Mouse (Mus musculus): Measurements from ENCODE around the gene Denr. TPM values are rescaled to one million over a fixed set of nuclear protein-coding genes. Genes with fewer than 3 reads are reported as not detected.

The Denr gene
- total RNA-seq, 1 experiment, result 78.2 TPM

DNA sequence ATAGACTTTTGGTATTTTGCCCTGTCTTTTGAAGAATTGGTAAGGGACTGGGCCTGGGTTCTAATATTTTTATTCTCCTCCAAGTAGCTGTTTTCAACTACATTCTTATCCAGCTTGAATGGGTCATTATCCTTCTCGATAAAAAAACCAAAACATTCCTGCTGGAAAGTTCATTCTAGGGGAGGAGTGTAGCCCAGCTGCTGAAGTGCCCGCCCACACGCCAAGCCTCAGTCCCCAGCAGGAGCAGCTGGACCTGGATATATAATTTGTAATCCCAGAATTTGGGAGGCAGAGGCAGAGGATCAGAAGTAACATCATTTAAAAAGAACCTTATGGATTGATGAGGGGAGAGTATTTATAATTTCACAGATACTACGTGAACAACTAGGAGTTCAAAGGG, 39.6 kb downstream of the Denr start:
- Histone ChIP-seq H3K27ac (ENCODE audit: insufficient read depth, low read depth, low read length, poor library complexity, severe bottlenecking) (no peak overlapping the region), H3K4me3 (ENCODE audit: insufficient read depth in 1 of 2, low read depth in 1 of 2, low read length in 2 of 2, poor library complexity in 1 of 2, severe bottlenecking in 1 of 2) (no peak overlapping the region), H3K9me3 (ENCODE audit: control insufficient read depth, insufficient read depth, low read depth, low read length) (0 out of 2 replicates have a peak, but pooled peaks cover 3% of the 10 kb centered on the region), H3K4me1 (ENCODE audit: control insufficient read depth in 2 of 2, insufficient read depth in 2 of 2, low read length in 2 of 2, poor library complexity in 1 of 2) (no peaks in the 10 kb centered on the region), H3K36me3 (ENCODE audit: control insufficient read depth, insufficient read depth, low read length, poor library complexity, severe bottlenecking) (no peaks in the 10 kb centered on the region), H3K9ac (ENCODE audit: insufficient read depth, low read depth, low read length, poor library complexity, severe bottlenecking) (no peak overlapping the region)
- in situ Hi-C loops (cut with MboI; ENCODE audit: low sequenced_read_pairs in 2 of 2, unreplicated experiment in 2 of 2), result no loop called here
- TF ChIP-seq ZNF384 (IDR thresholded peaks at IDR 0.05; ENCODE audit: low read depth, low read length) (no peak), MAFK (IDR thresholded peaks at IDR 0.05; ENCODE audit: insufficient read depth, low read depth, low read length) (no peak), CHD2 (IDR thresholded peaks at IDR 0.05; ENCODE audit: low read depth, low read length) (no peak), HCFC1 (IDR thresholded peaks at IDR 0.05; ENCODE audit: borderline replicate concordance, insufficient read depth, low read length) (no peak), ZC3H11A (IDR thresholded peaks at IDR 0.05; ENCODE audit: borderline replicate concordance, low read depth, low read length) (no peak)
- no peak for DNase-seq (ENCODE audit: low read depth, low spot score)

DNA sequence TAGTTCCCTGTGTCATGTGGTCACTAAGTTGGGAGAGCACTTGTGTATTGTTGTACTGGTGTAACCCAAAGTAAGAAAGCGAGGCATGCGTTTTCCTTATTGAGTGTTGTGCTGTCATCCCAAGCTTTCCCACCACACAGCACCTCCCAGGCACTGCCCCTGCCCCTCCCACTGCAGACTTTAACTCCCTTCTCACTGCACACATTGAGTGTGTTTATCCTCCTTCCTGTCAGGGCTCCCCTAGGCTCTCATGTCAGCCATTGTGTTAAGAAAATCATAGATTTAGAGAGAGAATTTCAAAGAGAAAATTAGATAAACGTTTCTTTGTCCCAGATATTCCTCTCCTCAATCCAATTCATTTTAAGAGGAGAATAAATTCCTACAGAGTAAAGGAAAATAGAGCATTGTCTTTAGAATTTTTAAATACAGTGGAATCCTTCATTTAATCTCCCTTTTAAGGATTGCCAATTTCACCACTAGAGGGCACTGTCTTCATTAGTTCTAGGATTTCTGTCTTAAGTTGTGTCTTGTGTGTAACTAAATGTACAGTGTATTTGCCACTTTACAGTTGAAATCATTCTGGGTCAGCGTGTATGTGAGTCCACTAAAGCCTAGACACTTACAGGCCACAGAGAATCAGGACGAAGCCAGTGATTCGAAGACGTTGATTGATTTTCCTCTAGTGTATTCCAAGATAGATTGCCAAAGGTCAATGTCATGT, 40.2 kb downstream of the Denr start:
- H3K27ac ChIP-seq (ENCODE audit: insufficient read depth, low read depth, low read length, poor library complexity, severe bottlenecking), result no peak overlapping the region
- no peak for DNase-seq (ENCODE audit: low read depth, low spot score)
- in situ Hi-C loops (cut with MboI; ENCODE audit: low sequenced_read_pairs in 2 of 2, unreplicated experiment in 2 of 2), result no loop called here

DNA sequence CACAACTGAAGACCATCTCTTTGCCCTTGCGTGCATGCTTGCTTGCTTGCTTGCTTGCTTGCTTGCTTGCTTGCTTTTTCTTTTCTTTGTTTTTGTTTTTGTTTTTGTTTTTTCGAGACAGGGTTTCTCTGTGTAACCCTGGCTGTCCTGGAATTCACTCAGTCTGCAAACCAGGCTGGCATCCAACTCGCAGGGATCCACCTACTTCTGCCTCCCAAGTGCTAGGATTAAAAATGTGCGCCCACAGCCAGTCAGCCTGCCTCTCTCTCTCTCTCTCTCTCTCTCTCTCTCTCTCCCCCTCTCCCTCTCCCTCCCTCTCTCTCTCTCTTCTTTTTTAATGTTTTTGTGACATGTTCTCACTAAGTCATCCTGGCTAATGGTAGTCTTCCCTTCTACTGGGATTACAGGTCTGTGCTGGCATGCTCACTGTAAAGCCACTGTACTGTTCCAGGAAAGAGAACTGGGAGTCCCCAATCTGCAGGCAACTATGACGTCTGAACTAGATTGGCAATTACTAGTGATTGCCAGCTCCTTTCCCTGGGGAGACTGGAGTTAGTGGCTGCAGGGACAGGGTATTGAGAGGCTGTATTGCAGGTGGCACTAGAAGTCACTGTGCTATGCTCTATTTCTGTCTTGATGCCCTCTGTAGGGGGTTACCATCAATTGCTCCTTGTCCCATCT, 45.5 kb downstream of the Denr start:
- no peak for TF ChIP-seq MAFK (IDR thresholded peaks at IDR 0.05; ENCODE audit: insufficient read depth, low read depth, low read length)
- no peak for TF ChIP-seq ZNF384 (IDR thresholded peaks at IDR 0.05; ENCODE audit: low read depth, low read length)
- no peak for DNase-seq (ENCODE audit: low read depth, low spot score)
- H3K9ac ChIP-seq (ENCODE audit: insufficient read depth, low read depth, low read length, poor library complexity, severe bottlenecking), result no peak overlapping the region
- H3K4me3 ChIP-seq (ENCODE audit: insufficient read depth in 1 of 2, low read depth in 1 of 2, low read length in 2 of 2, poor library complexity in 1 of 2, severe bottlenecking in 1 of 2), result no peak overlapping the region
- H3K4me1 ChIP-seq (ENCODE audit: control insufficient read depth in 2 of 2, insufficient read depth in 2 of 2, low read length in 2 of 2, poor library complexity in 1 of 2), result no peaks in the 10 kb centered on the region
- H3K9me3 ChIP-seq (ENCODE audit: control insufficient read depth, insufficient read depth, low read depth, low read length), result no peaks in the 10 kb centered on the region
- no peaks in the 10 kb centered on the region for H3K36me3 ChIP-seq (ENCODE audit: control insufficient read depth, insufficient read depth, low read length, poor library complexity, severe bottlenecking)
- in situ Hi-C loops (cut with MboI; ENCODE audit: low sequenced_read_pairs in 2 of 2, unreplicated experiment in 2 of 2), result no loop called here
- H3K27ac ChIP-seq (ENCODE audit: insufficient read depth, low read depth, low read length, poor library complexity, severe bottlenecking), result no peak overlapping the region

More for the DNA sequence above, 40.2 kb downstream of the Denr start:
- H3K9me3 ChIP-seq (ENCODE audit: control insufficient read depth, insufficient read depth, low read depth, low read length), result 0 out of 2 replicates have a peak, but pooled peaks cover 3% of the 10 kb centered on the region
- H3K4me1 ChIP-seq (ENCODE audit: control insufficient read depth in 2 of 2, insufficient read depth in 2 of 2, low read length in 2 of 2, poor library complexity in 1 of 2), result no peaks in the 10 kb centered on the region
- H3K4me3 ChIP-seq (ENCODE audit: insufficient read depth in 1 of 2, low read depth in 1 of 2, low read length in 2 of 2, poor library complexity in 1 of 2, severe bottlenecking in 1 of 2), result no peak overlapping the region
- H3K9ac ChIP-seq (ENCODE audit: insufficient read depth, low read depth, low read length, poor library complexity, severe bottlenecking), result no peak overlapping the region
- TF ChIP-seq CHD2 (IDR thresholded peaks at IDR 0.05; ENCODE audit: low read depth, low read length), result no peak
- TF ChIP-seq ZC3H11A (IDR thresholded peaks at IDR 0.05; ENCODE audit: borderline replicate concordance, low read depth, low read length), result no peak
- H3K36me3 ChIP-seq (ENCODE audit: control insufficient read depth, insufficient read depth, low read length, poor library complexity, severe bottlenecking), result no peaks in the 10 kb centered on the region

DNA sequence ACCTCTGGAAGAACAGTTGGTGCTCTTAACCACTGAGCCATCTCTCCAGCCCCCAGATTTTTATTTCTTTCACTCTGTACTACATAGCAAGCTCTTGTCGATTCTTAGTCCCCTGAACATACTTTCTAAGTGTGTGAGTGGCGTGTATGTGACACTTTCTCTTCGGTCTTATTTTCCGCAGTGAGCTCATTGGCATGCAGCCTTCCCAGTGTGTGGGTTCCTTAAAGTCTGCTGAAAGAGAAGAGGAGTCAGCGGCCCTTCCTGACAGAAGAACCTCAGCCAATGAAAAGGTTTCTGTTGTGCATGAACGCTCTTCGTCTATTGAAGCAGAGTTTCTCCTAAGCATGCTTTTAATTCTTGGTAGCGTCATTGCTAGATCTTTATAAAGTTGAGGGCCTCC, 50.2 kb downstream of the Denr start:
- Histone ChIP-seq H3K27ac (ENCODE audit: insufficient read depth, low read depth, low read length, poor library complexity, severe bottlenecking) (no peak overlapping the region), H3K4me3 (ENCODE audit: insufficient read depth in 1 of 2, low read depth in 1 of 2, low read length in 2 of 2, poor library complexity in 1 of 2, severe bottlenecking in 1 of 2) (no peak overlapping the region), H3K4me1 (ENCODE audit: control insufficient read depth in 2 of 2, insufficient read depth in 2 of 2, low read length in 2 of 2, poor library complexity in 1 of 2) (peaks cover 0 to 4% of the 10 kb centered on the region in 2 experiments; a peak in 1 of 4 replicates), H3K36me3 (ENCODE audit: control insufficient read depth, insufficient read depth, low read length, poor library complexity, severe bottlenecking) (no peaks in the 10 kb centered on the region), H3K9me3 (ENCODE audit: control insufficient read depth, insufficient read depth, low read depth, low read length) (no peaks in the 10 kb centered on the region), H3K9ac (ENCODE audit: insufficient read depth, low read depth, low read length, poor library complexity, severe bottlenecking) (no peak overlapping the region)
- DNase-seq (ENCODE audit: low read depth, low spot score), result no peak
- in situ Hi-C loops (cut with MboI; ENCODE audit: low sequenced_read_pairs in 2 of 2, unreplicated experiment in 2 of 2), result no loop called here
- TF ChIP-seq ZC3H11A (IDR thresholded peaks at IDR 0.05; ENCODE audit: borderline replicate concordance, low read depth, low read length) (no peak), CHD2 (IDR thresholded peaks at IDR 0.05; ENCODE audit: low read depth, low read length) (no peak), HCFC1 (IDR thresholded peaks at IDR 0.05; ENCODE audit: borderline replicate concordance, insufficient read depth, low read length) (no peak), MAFK (IDR thresholded peaks at IDR 0.05; ENCODE audit: insufficient read depth, low read depth, low read length) (no peak), ZNF384 (IDR thresholded peaks at IDR 0.05; ENCODE audit: low read depth, low read length) (no peak)

Measured in ES-E14 (cell line).